9 mouse cellular contexts compared by ENCODE assay signal in the genomic region with DNA sequence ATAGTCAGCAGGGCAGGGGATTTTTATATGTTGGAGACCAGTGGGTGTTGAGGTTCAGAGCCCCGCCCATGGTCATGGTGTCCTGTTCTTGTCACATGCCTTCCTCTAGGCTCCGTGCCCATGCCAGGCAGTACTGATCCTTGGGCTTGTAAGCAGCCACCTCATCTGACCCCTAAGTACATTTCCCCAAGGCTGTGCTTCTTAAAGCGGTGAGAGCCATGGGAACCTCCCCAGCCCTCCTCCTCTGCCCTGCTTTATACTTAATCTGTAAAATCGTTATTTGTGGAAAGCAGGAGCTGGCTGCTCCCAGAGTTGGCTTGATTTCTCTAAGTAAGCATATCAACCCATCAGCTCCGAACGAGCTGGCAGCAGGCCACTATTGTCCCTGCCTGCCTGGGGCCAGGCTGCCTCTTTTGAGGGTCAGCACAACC. TPM values are rescaled to one million over a fixed set of nuclear protein-coding genes. Genes with fewer than 3 reads are reported as not detected.
DNase-seq lines count a peak whose midpoint lies in the region.
"Had no signal": no experiment of that assay in that cellular context is flagged by ENCODE, and none has a peak within 500 bp of the region (broad histone marks: within the 10 kb centered on the region; RNA-seq: fewer than 3 reads in every experiment).

No protein-coding gene starts in this region.

- DNase-seq in cerebellum, adult 11 months: peak; percentile 54
- DNase-seq in cerebellum, adult 9-11 months: no peak
- peak; percentile 28 for DNase-seq in kidney, postnatal 14 days
- no peak for DNase-seq in kidney, adult 8-10 months
- peak; percentile 67 to 76 for DNase-seq in cerebellum, postnatal 25 days
- DNase-seq in lung, postnatal 36 days: peak; percentile 47
- DNase-seq in layer of hippocampus, adult 8-10 months (ENCODE audit: low spot score in 2 of 2): no peak
- DNase-seq in frontal cortex, postnatal 36 days (ENCODE audit: low spot score in 2 of 2): no peak
- DNase-seq: thymus, postnatal 36 days had no signal

RNA-seq across cellular contexts. Expression of a gene that starts 31.9 kb away (rescaled TPM):
- 100 to 1,000 TPM; 315 to 377 (median 346) TPM for total RNA-seq in layer of hippocampus, adult 8-10 months (2022)

Comparison
In these comparisons a context has a peak if more than half of its experiments do, and no peak if none do; other contexts are left out.
1. DNase-seq: peak in cerebellum, adult 11 months (single experiment), kidney, postnatal 14 days (single experiment), cerebellum, postnatal 25 days (2 of 2) and lung, postnatal 36 days (single experiment); none in cerebellum, adult 9-11 months (single experiment), kidney, adult 8-10 months (0 of 2), layer of hippocampus, adult 8-10 months (0 of 2) and frontal cortex, postnatal 36 days (0 of 2).